Mouse (Mus musculus): Measurements from ENCODE around the gene Soat1. TPM values are rescaled to one million over a fixed set of nuclear protein-coding genes. Genes with fewer than 3 reads are reported as not detected.
A peak's percentile ranks its signal among the peaks of the same experiment; 100 is the strongest.

Gene Soat1
- total RNA-seq, 2 experiments from 2014 or later = 40.8 to 48.5 TPM

- TF ChIP-seq CTCF (IDR thresholded peaks at IDR 0.05) = no peak
- intact Hi-C loops (cut with DNase I) = no loop called here
- H3K27ac ChIP-seq = no peak overlapping the region
- H3K4me3 ChIP-seq = no peak overlapping the region
- DNase-seq (ENCODE audit: extremely low spot score in 1 of 2, low spot score in 2 of 2) = no peak
These were observed 25.0 kb downstream of the Soat1 start for GRCm38 (mm10) chr1:156449089-156449488.

GRCm38 (mm10) chr1:156445049-156445448, 29.1 kb downstream of the Soat1 start:
- H3K4me3 ChIP-seq = no peak overlapping the region
- H3K27ac ChIP-seq = no peak overlapping the region
- no peak for TF ChIP-seq CTCF (IDR thresholded peaks at IDR 0.05)
- no peak for DNase-seq (ENCODE audit: extremely low spot score in 1 of 2, low spot score in 2 of 2)
- intact Hi-C loops (cut with DNase I) = no loop called here

GRCm38 (mm10) chr1:156442776-156443175, 31.4 kb downstream of the Soat1 start:
- peak in 1 of 2 experiments; percentile 37 for DNase-seq (ENCODE audit: extremely low spot score in 1 of 2, low spot score in 2 of 2)
- no peak overlapping the region for H3K4me3 ChIP-seq
- intact Hi-C loops (cut with DNase I) = no loop called here
- H3K27ac ChIP-seq = no peak overlapping the region
- no peak for TF ChIP-seq CTCF (IDR thresholded peaks at IDR 0.05)

GRCm38 (mm10) chr1:156442266-156442665, 31.9 kb downstream of the Soat1 start:
- no peak for DNase-seq (ENCODE audit: extremely low spot score in 1 of 2, low spot score in 2 of 2)
- Histone ChIP-seq H3K4me3 (no peak overlapping the region), H3K27ac (no peak overlapping the region)
- intact Hi-C loops (cut with DNase I) = no loop called here
- TF ChIP-seq CTCF (IDR thresholded peaks at IDR 0.05) = no peak

- intact Hi-C loops (cut with DNase I) = no loop called here
- no peak overlapping the region for H3K4me3 ChIP-seq
- no peak overlapping the region for H3K27ac ChIP-seq
- TF ChIP-seq CTCF (IDR thresholded peaks at IDR 0.05) = no peak
- DNase-seq (ENCODE audit: extremely low spot score in 1 of 2, low spot score in 2 of 2) = no peak
These were observed 36.4 kb downstream of the Soat1 start for GRCm38 (mm10) chr1:156437726-156438125.

GRCm38 (mm10) chr1:156437016-156437708, 37.0 kb downstream of the Soat1 start:
- no peak for TF ChIP-seq CTCF (IDR thresholded peaks at IDR 0.05)
- intact Hi-C loops (cut with DNase I) = no loop called here
- Histone ChIP-seq H3K27ac (no peak overlapping the region), H3K4me3 (no peak overlapping the region)
- no peak for DNase-seq (ENCODE audit: extremely low spot score in 1 of 2, low spot score in 2 of 2)

GRCm38 (mm10) chr1:156433497-156433896, 40.6 kb downstream of the Soat1 start:
- DNase-seq (ENCODE audit: extremely low spot score in 1 of 2, low spot score in 2 of 2) = no peak
- Histone ChIP-seq H3K4me3 (no peak overlapping the region), H3K27ac (no peak overlapping the region)
- intact Hi-C loops (cut with DNase I) = no loop called here
- no peak for TF ChIP-seq CTCF (IDR thresholded peaks at IDR 0.05)

GRCm38 (mm10) chr1:156432498-156432897, 41.6 kb downstream of the Soat1 start:
- TF ChIP-seq CTCF (IDR thresholded peaks at IDR 0.05) = no peak
- no peak for DNase-seq (ENCODE audit: extremely low spot score in 1 of 2, low spot score in 2 of 2)
- intact Hi-C loops (cut with DNase I) = no loop called here
- H3K27ac ChIP-seq = no peak overlapping the region
- no peak overlapping the region for H3K4me3 ChIP-seq

GRCm38 (mm10) chr1:156428434-156428833, 45.7 kb downstream of the Soat1 start:
- DNase-seq (ENCODE audit: extremely low spot score in 1 of 2, low spot score in 2 of 2) = no peak
- Histone ChIP-seq H3K27ac (peak overlapping the region; percentile 24; the same call in 1 of the 2 replicates), H3K4me3 (no peak overlapping the region)
- TF ChIP-seq CTCF (IDR thresholded peaks at IDR 0.05) = no peak
- intact Hi-C loops (cut with DNase I) = no loop called here

GRCm38 (mm10) chr1:156425746-156426145, 48.4 kb downstream of the Soat1 start:
- Histone ChIP-seq H3K4me3 (no peak overlapping the region), H3K27ac (no peak overlapping the region)
- intact Hi-C loops (cut with DNase I) = no loop called here
- TF ChIP-seq CTCF (IDR thresholded peaks at IDR 0.05) = no peak
- no peak for DNase-seq (ENCODE audit: extremely low spot score in 1 of 2, low spot score in 2 of 2)

GRCm38 (mm10) chr1:156424054-156424453, 50.1 kb downstream of the Soat1 start:
- no peak for DNase-seq (ENCODE audit: extremely low spot score in 1 of 2, low spot score in 2 of 2)
- no peak overlapping the region for H3K27ac ChIP-seq
- TF ChIP-seq CTCF (IDR thresholded peaks at IDR 0.05) = no peak
- H3K4me3 ChIP-seq = no peak overlapping the region
- intact Hi-C loops (cut with DNase I) = no loop called here

GRCm38 (mm10) chr1:156423493-156423892, 50.6 kb downstream of the Soat1 start:
- no peak for TF ChIP-seq CTCF (IDR thresholded peaks at IDR 0.05)
- Histone ChIP-seq H3K27ac (no peak overlapping the region), H3K4me3 (no peak overlapping the region)
- no peak for DNase-seq (ENCODE audit: extremely low spot score in 1 of 2, low spot score in 2 of 2)
- intact Hi-C loops (cut with DNase I) = no loop called here

GRCm38 (mm10) chr1:156422856-156423255, 51.3 kb downstream of the Soat1 start:
- DNase-seq (ENCODE audit: extremely low spot score in 1 of 2, low spot score in 2 of 2) = no peak
- Histone ChIP-seq H3K4me3 (no peak overlapping the region), H3K27ac (no peak overlapping the region)
- intact Hi-C loops (cut with DNase I) = no loop called here
- TF ChIP-seq CTCF (IDR thresholded peaks at IDR 0.05) = no peak
